9 mouse cellular contexts compared by ENCODE assay signal in the genomic region with DNA sequence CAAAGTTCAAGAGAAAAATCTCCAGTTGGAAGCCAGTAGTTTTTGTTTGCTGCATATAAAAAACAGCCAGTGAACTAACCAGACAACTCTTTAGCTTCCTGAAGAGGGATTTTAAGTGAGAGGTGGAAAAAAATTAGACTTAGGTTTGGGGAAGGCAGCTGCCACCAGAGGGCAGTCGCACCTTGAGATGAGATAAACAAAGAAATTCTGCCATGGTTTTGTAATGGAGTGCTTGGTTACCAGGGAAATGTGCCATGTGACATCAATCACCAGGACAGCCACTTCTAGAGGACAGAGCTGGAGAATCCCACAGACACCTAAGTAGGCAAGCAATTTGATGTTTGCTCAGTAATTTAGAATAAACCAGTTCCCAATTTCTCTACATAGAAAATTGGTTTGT.
A peak's percentile ranks its signal among the peaks of the same experiment; 100 is the strongest.
DNase-seq lines count a peak whose midpoint lies in the region; ATAC-seq and TF ChIP-seq lines count a peak whose summit lies in the region.
"Had no signal": no experiment of that assay in that cellular context is flagged by ENCODE, and none has a peak within 500 bp of the region (broad histone marks: within the 10 kb centered on the region; RNA-seq: fewer than 3 reads in every experiment).

No protein-coding gene starts in this region.

- ATAC-seq in lung, embryonic 14.5 days (ENCODE audit: insufficient read depth): no peak
- ATAC-seq in forebrain, embryonic 15.5 days (replicated peaks): peak; percentile 64; the same call in 1 of the 2 replicates
- ATAC-seq in liver, postnatal 0 days: no peak

- 3% methylated on average over 1 of the region's 1 CpGs for WGBS in lung, embryonic 14.5 days
- WGBS in forebrain, embryonic 15.5 days: 8% methylated on average over 1 of the region's 1 CpGs
- 0% methylated on average over 1 of the region's 1 CpGs for WGBS in liver, postnatal 0 days (ENCODE audit: insufficient replicate concordance)

- H3K9me3 ChIP-seq in lung, embryonic 14.5 days (ENCODE audit: low read depth, low read length): no peaks in the 10 kb centered on the region
- H3K9me3 ChIP-seq in forebrain, embryonic 15.5 days: no peaks in the 10 kb centered on the region
- H3K9me3 ChIP-seq in liver, postnatal 0 days (ENCODE audit: low read length): no peaks in the 10 kb centered on the region
- H3K9me3 ChIP-seq: lung, embryonic 15.5 days had no signal

- TF ChIP-seq EP300 in liver, postnatal 0 days (IDR thresholded peaks at IDR 0.05; ENCODE audit: low read depth): no peak

- no peaks in the 10 kb centered on the region for H3K36me3 ChIP-seq in lung, embryonic 14.5 days (ENCODE audit: insufficient read depth)
- no peaks in the 10 kb centered on the region for H3K36me3 ChIP-seq in forebrain, embryonic 15.5 days
- no peaks in the 10 kb centered on the region for H3K36me3 ChIP-seq in liver, postnatal 0 days (replicated peaks; ENCODE audit: insufficient read depth, low read length)
- H3K36me3 ChIP-seq: lung, embryonic 15.5 days had no signal

- H3K4me2 ChIP-seq in lung, embryonic 14.5 days: no peak overlapping the region
- H3K4me2 ChIP-seq in forebrain, embryonic 15.5 days (replicated peaks): no peak overlapping the region
- no peak overlapping the region for H3K4me2 ChIP-seq in liver, postnatal 0 days (ENCODE audit: low read depth, low read length)
- H3K4me2 ChIP-seq: lung, embryonic 15.5 days had no signal

- peak; percentile 62 for TF ChIP-seq CTCF in lung, embryonic 14.5 days (IDR thresholded peaks at IDR 0.05; ENCODE audit: low read depth)
- TF ChIP-seq CTCF in liver, postnatal 0 days (IDR thresholded peaks at IDR 0.05; ENCODE audit: low read depth): peak; percentile 55

- H3K9ac ChIP-seq in lung, embryonic 14.5 days: no peak overlapping the region
- H3K9ac ChIP-seq in forebrain, embryonic 15.5 days (replicated peaks): no peak overlapping the region
- H3K9ac ChIP-seq in liver, postnatal 0 days (replicated peaks): no peak overlapping the region
- H3K9ac ChIP-seq: lung, embryonic 15.5 days had no signal

- no peak overlapping the region for H3K4me3 ChIP-seq in lung, embryonic 14.5 days (ENCODE audit: low read depth, low read length)
- no peak overlapping the region for H3K4me3 ChIP-seq in forebrain, embryonic 15.5 days
- H3K4me3 ChIP-seq in liver, postnatal 0 days (ENCODE audit: low read depth, low read length): no peak overlapping the region
- H3K4me3 ChIP-seq: lung, embryonic 15.5 days had no signal

- H3K27me3 ChIP-seq in lung, embryonic 14.5 days (ENCODE audit: insufficient read depth, low read length): no peaks in the 10 kb centered on the region
- H3K27me3 ChIP-seq in forebrain, embryonic 15.5 days: no peaks in the 10 kb centered on the region
- no peaks in the 10 kb centered on the region for H3K27me3 ChIP-seq in liver, postnatal 0 days (ENCODE audit: insufficient read depth, low read length)
- H3K27me3 ChIP-seq: lung, embryonic 15.5 days had no signal

- no peak overlapping the region for H3K27ac ChIP-seq in lung, embryonic 14.5 days (ENCODE audit: low read depth)
- no peak overlapping the region for H3K27ac ChIP-seq in forebrain, embryonic 15.5 days (replicated peaks)
- no peak overlapping the region for H3K27ac ChIP-seq in liver, postnatal 0 days (ENCODE audit: low read depth)
- H3K27ac ChIP-seq: lung, embryonic 15.5 days had no signal

- H3K4me1 ChIP-seq in lung, embryonic 14.5 days (ENCODE audit: insufficient read depth): no peaks in the 10 kb centered on the region
- no peaks in the 10 kb centered on the region for H3K4me1 ChIP-seq in forebrain, embryonic 15.5 days
- H3K4me1 ChIP-seq in liver, postnatal 0 days (ENCODE audit: insufficient read depth): no peaks in the 10 kb centered on the region
- H3K4me1 ChIP-seq: lung, embryonic 15.5 days had no signal

- DNase-seq in lung, embryonic 14.5 days: peak; percentile 73
- no peak for DNase-seq in lung, postnatal 4 days
- DNase-seq in brain, adult 2 months (ENCODE audit: low read depth, low spot score): peak; percentile 82
- DNase-seq in kidney, postnatal 14 days: peak; percentile 27
- DNase-seq in liver, postnatal 0 days: peak; percentile 27
- peak; percentile 17 to 34 for DNase-seq in right cerebral cortex, postnatal 36 days (ENCODE audit: low spot score in 2 of 2)
- no peak for DNase-seq in urinary bladder, postnatal 25 days (ENCODE audit: low spot score)

Comparison
In these comparisons a context has a peak if more than half of its experiments do, and no peak if none do; other contexts are left out.
1. DNase-seq: peak in lung, embryonic 14.5 days (single experiment), brain, adult 2 months (single experiment), kidney, postnatal 14 days (single experiment), liver, postnatal 0 days (single experiment) and right cerebral cortex, postnatal 36 days (2 of 2); none in lung, postnatal 4 days (0 of 2) and urinary bladder, postnatal 25 days (single experiment).